Mouse (Mus musculus): ENCODE data around the gene AI661453. TPM values are rescaled to one million over a fixed set of nuclear protein-coding genes. Genes with fewer than 3 reads are reported as not detected.
"Not testable (repeated sequence)": the region's sequence is repeated elsewhere in the genome, so short reads cannot be mapped to it uniquely, and the experiment has no call there.

Gene AI661453
- total RNA-seq, 2 experiments from 2014 or later, result 1.8 to 2.6 TPM

DNA sequence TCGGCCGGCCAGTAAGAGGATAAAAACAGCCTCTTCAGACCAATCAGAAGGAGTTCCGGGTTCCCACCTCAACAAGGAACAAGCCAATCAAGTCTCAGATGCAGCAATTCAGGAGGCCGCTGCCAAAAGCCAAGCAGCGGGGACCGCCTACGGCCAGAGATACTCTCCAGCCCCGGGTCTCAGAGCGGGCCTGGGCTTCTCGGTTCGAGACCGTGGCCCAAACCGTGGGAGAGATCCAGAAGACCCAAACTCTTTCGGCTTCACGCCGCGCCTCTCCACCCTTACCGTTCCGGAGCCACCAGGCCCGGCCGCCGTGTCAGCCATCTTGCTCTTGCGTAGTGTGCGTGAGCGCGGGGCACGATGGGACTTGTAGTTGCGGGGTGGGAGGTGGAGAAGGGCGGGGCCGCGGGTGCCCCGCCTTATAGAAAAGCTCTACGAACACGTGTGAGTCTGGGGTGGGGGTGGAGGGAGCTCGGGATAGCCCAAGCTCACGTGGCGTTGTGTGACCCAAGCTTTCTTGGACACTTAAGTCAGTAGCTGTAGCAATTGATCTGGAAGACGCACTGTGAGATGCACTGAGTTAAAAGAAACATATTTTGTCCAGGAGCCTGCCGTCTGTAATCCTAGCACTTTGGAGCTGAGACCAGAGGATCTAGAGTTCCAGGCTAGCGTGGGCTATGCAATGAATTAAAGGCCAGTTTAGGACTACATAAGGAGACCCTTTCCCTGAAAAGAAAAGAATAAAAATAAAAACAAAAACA lies 65.7 kb downstream of the AI661453 start, which contains the start of gene Taf8:
TSS of gene Taf8 (minus strand) at position 347 of the 761 bp plus-strand sequence.
- DNase-seq, result peak; percentile 95

DNA sequence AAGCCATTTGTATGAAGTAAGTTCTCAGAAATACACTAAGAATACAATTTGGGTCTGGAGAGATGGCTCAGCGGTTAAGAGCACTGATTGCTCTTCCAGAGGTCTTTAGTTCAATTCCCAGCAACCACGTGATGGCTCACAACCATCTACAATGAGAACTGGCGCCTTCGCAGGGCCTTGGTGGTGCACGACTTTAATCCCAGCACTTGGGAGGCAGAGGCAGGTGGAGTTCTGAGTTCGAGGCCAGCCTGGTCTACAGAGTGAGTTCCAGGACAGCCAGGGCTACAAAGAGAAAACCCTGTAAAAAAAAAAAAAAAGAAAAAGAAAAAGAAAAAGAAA lies 66.3 kb downstream of the AI661453 start:
- DNase-seq, result not testable (repeated sequence)

DNA sequence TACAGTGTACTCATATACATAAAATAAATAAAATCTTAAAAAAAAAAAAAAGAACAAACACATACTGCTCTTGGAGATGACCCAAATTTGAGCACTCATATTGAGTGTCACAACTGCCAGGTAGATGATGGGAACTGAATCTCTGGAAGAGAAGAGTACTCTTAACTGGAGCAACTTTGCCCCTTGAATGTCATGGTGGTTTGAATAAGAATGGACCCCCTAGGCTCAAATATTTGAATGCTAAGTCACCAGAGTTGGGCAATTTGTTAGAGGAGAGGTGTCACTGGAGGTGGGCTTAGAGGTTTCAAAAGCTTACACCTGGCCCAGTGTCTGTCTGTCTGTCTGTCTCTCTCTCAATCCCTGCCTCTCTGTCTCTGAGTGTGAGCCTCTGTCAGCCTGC lies 67.3 kb downstream of the AI661453 start:
- DNase-seq, result no peak

DNA sequence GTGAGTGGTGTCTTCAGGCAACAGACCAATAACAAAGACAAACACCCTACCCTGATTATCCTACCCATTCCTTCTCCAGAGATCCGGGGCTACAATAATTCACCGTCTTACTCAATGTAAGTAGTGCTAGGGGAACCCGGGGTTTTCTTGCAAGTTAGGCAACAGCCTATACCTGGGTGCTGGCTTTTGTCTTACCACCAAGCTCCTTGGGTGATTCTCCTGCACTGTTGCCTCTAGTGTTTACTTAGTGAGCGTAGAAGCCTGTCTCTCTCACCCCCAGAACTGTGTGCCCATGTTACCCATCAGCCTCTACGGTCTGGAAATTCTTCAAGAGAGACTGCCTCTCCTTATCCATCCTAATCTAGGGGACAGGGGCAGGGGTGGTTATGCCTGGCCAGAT lies 67.8 kb downstream of the AI661453 start:
- DNase-seq, result no peak

DNA sequence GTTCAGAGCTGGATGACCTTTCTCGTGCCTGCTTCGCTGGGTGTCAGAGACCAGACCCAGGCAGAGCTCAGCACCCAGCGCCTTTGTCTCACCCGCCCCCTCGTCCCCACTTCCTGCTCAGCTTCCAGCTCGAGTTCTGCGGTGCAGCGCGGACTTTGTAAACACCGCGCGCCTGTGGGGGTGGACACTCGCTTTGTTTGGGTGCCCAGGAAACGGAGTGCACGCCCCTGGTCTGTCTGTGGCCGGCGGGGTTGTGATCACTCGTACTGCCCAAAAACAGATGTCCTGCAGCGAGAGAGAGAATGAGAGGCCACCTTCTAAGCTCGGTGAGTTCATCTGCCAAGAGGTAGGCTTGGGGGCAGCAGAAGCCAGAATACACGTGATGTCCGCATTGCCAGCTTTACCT lies 68.5 kb downstream of the AI661453 start, which contains the start of gene Ccnd3:
TSS of gene Ccnd3 (plus strand) at position 111 of the 406 bp plus-strand sequence.
- DNase-seq, result peak; percentile 78

DNA sequence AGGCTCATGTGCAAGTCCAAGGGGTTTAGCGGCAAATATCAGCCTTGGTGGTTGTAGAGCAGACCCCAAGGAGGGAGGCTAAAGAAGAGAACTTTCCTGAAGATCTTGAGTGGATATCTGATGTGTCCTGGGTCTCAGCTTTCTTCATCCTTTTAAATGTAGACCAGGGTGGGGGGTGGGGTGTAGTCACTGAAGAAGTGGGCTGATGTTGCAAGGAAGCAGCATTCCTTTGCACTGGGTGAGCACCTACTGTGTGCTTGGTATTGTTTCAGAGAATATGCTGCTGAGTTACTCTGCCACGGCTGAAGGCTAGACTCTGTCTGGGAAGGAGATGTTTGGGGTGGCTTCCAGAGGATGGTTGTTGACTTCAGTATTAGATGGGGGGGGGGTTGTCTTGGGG lies 69.2 kb downstream of the AI661453 start:
- DNase-seq, result no peak

DNA sequence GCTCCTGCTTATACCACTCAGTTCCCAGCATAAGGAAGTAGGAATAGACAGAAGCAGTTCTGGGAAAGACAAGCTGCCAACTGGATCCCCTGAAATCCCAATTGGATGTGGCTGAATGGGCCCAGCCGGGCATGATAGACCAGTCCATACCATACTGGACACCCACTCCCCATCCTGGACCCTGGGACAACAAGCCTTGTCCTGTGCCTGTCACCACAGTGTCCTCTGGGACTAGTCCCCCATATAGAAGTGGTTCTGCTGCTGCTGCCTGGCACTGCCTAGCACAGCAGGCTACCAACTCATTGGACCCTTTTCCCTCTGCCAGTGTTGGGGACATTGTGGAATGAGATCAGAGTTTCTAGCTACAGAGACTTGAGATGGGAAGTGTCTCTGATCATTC lies 69.6 kb downstream of the AI661453 start:
- DNase-seq, result no peak

DNA sequence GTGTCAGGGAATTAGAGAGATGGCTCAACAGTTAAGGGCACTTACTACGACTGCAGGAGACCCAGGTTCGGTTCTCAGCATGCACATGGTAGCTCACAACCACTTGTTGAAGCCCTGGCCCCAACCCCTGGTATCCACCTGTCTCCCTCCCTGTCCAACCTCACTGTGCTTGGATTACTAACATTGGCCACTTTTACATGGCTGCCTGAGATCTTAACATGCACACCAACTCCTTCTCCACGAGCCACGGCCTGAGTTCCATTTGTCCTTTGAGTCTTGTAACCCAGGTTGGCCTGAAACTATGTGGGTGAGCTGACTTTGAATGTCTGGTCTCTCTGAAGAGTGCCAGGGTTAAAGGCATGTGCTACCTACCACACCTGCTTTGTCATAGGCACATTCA lies 70.3 kb downstream of the AI661453 start:
- no peak for DNase-seq

DNA sequence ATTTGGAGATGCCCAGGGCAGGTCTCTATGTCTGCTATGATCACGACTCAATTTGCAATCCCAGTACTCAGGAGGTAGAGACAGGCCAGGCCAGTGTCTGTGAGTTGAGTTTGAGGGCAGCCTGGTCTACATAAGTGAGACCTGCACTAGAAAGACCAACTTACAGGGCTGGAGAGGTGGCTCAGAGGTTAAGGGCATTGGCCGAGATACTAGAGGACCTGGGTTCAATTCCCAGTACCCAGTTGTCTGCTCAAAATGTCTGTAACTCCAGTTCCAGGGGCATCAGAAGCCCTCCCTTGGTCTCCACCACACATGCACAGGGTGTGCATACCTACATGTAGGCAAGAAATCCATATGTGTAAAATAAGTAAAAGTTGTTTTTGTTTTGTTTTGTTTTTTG lies 71.1 kb downstream of the AI661453 start:
- no peak for DNase-seq

DNA sequence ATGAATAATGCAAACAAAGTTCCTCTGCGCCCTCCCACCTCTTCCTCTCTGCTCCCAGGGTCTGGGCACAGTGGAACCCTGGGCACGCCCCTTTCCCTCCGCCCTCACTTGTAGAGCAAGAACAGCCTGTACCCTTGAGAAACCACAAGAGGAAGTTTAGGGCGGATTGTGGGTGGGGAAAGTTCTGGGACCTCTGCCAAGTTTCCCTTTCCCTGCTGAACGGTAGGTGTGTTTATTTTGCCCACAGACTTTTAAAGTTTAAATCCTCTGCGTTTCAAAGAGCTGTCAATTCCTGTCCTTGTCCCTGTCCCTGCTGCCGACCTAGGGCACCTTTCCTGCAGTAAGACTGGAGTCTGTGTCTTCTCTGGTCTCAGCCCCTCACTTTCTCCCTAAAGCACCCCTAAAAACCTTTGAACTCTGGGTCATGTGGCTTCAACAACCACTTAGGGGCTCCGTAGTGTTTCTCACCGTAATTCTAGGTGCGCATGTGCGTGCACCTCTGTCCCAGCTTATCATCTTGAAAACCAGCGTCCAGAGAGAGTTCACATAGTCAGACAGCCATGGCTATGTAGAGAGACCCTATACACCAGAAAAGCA lies 71.7 kb downstream of the AI661453 start:
- peak; percentile 95 for DNase-seq

DNA sequence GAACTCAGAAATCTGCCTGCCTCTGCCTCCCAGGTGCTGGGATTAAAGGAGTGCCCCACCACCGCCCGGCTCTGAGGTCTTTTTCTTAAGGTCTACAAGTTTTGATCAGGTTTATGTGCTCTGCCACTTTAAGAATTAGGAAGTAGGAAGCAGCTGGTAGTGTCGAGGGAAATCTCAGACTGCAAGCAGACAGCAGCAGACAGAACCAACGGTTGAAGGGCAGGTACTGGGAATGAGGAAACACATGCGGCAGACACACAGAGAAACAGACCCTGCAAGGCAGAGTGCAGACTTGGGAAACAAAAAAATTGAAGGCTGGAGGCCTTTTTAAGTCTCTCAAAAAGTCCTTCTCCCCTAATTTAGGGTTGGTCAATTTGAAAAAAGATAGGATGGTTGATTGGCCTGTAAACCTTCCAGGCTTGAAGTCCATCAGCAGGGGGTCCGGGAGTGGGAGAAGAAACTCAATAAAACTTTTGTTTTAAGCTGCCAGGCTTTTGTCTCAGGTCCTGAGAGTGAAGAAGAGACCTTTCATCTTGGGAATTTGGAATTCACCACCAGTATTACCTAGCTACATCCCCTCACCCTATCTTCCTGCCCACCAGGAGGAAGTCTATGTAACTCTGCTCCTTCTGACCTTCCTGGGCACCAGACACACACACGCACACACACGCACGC lies 72.8 kb downstream of the AI661453 start:
- DNase-seq, result no peak

DNA sequence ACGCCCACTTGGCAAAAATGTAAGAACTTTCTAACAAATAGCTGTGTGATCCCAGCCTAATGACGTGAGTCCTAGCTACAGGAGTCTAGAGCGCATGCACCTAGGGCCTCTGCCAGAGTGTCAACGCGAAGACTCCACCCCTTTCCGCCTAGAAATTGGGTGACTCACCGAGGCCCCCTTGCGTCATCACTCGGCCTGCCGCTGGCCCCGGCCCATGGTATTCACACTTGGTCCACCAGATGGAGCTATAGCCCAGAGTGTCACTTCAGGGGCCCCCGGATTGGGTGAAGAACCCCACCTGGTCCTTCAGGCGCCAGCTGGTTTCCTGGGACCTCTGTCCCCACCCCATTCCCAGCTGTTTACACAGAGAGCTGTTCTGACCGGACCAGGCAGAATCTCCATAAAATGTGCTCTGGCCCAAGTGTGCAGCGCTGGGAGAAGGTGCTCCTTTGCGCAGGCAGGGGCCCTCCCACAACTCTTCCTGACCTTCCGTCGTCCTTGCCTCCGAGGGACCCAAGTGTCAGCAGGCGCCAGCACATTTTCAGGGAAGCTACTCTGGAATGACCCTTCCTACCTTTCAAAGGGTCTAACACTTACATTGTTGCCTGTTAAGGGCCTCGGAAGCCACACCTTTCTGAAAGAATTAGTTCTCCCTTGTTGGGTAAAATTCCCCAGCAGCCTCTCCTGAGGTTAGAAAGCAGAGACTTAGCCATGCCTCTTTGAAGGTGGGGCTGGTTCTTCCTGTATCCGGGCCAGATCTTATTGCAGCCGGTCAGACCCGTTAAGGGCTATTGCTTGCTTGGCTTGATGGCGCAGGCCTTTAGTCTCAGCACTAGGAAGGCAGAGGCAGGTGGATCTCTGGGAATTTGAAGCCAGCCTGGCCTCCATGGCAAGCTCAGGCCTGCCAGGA lies 75.0 kb downstream of the AI661453 start:
- peak; percentile 99 for DNase-seq

DNA sequence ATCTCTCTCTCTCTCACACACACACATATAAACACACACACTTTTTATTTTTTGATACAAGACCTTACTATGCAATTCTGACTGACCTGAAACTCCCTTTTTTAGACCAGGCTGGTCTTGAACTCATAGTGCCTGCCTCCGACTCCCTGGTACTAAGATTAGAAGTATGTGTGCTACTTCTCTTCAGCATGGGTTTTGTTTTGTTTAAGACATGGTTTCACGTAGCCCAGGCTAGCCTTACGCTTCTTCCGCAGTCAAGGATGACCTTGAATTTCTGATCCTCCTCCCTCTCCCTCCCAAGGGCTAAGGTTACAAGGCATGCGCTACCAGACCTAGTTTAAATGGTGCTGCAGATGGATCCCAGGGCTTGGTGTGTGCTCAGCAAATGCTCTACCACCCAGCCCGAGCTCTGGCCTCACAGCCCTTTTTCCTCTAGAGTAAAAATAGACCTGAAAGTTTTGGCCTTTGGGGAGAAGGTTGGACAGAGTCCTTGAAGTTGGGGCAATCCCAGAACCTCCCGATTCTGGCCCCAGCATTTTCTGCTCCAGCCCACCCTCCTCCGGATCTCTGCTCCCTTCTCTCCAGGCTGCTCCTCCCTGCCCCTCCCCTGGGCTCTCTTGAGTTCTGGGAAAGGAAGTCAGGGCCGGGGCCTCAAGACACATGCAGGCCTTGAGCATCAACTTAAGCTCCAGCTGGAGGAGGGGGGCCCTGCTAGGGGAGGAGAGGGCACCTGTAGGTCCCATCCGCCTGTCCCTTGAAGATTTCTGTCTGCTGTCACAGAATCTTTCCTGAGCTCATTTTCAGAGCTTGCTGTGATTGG lies 76.8 kb downstream of the AI661453 start:
- no peak for DNase-seq

DNA sequence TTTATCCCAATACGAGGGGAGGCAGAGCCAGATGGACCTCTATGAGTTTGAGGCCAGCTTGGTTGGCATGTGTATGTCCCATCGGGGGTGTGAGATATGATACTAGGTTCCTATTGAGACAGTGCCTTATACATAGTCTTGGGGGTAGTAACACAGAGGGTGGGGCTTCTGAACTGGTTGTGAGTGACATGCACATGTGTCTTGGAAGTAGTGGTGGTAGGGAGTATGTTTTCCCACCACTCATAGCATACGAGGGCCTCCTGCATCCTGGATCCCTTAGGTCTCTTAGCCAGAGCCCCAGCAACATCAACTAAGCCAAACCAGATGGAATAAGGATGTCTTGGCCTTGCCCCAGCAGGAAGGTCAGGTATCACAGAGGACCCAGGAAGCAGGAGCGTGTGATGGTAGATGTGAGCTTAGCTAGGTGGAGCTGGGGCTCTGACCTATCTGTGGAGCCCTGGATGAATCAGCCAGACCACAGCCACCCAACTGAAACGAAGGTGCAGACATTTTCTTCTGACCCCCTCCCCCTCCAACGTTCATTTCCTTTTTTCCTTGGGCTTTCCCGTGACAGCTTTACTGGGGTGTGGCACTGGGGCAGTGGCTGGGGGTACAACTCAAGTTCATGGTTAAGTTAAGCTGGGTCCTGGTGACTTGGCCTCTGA lies 78.9 kb downstream of the AI661453 start:
- DNase-seq, result no peak

DNA sequence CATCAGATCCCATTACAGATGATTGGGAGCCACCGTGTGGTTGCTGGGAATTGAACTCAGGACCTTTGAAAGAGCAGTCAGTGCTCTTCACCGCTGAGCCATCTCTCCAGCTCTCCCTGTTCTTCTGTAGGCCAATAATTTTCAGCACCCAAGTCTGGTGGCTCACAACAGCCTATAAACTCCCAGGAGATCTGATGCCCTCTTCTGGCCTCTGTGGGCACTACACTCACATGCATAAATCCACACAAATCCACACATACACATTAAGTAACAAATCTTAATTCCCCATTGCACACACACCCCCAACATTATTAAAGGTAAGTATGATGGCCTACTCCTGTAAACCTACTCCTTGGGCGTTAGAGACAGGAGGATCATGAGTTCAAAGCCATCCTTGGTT lies 79.8 kb downstream of the AI661453 start:
- DNase-seq, result no peak

DNA sequence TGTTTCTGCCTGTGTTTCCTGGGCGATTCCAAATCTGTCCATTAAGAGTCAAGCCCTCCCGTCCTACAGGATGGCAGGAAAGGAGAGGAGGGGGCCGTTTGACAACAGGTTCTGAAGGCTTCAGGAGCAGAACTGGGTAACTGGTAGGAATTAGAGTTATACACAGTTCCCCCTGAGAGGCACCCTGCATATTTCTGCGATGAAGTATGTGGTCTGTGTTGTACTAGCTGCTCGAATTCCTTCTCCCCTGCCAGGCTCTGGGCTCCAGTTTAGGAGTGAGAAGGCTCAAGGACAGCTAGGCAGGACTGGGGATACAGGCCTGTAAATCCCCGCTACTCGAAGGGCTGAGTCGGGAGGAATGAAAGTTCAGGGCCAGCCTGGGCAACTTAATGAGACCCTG lies 81.8 kb downstream of the AI661453 start:
- peak; percentile 53 for DNase-seq

Measured in adrenal gland, postnatal 10 days (tissue).